10 mouse cellular contexts compared by ENCODE assay signal in the genomic region with DNA sequence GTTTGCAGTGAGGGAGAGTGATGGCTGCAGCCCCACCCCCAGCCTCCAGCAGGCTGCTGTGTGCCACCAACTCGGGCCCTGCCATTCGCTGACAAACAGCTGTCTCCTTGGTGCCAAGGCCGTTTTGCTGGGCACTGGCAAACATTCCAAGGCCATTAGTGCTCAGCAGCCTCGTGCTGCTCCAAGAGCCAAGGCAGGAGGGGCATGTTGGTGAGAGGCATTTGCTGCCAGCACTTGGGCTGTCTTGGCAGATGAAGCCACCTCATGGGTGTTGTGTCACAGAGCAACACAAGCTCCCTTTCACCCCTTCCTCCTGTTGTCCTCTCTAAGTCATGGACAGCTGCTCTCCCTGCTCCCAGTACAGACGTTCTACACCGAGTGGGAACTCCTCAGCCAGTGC. TPM values are rescaled to one million over a fixed set of nuclear protein-coding genes. Genes with fewer than 3 reads are reported as not detected.
DNase-seq lines count a peak whose midpoint lies in the region; ATAC-seq and TF ChIP-seq lines count a peak whose summit lies in the region.
"Had no signal": no experiment of that assay in that cellular context is flagged by ENCODE, and none has a peak within 500 bp of the region (broad histone marks: within the 10 kb centered on the region; RNA-seq: fewer than 3 reads in every experiment).

No protein-coding gene starts in this region.

- 59% methylated on average over 6 of the region's 6 CpGs for WGBS in hindbrain, embryonic 15.5 days
- WGBS in hindbrain, embryonic 12.5 days: 81% methylated on average over 6 of the region's 6 CpGs
- WGBS in hindbrain, embryonic 16.5 days: 51% methylated on average over 6 of the region's 6 CpGs
- 71% methylated on average over 6 of the region's 6 CpGs for WGBS in liver, embryonic 11.5 days

- ATAC-seq in hindbrain, embryonic 15.5 days (ENCODE audit: low FRiP score, low read depth): peak; percentile 64
- no peak for ATAC-seq in hindbrain, embryonic 12.5 days (ENCODE audit: low FRiP score)
- ATAC-seq in Patski: peak; percentile 21
- peak; percentile 72 for ATAC-seq in hindbrain, embryonic 16.5 days
- ATAC-seq in liver, embryonic 11.5 days (replicated peaks; ENCODE audit: low FRiP score): no peak

- no peak overlapping the region for H3K4me2 ChIP-seq in hindbrain, embryonic 15.5 days
- H3K4me2 ChIP-seq in hindbrain, embryonic 12.5 days (replicated peaks): no peak overlapping the region
- H3K4me2 ChIP-seq in hindbrain, embryonic 16.5 days (ENCODE audit: low read length): no peak overlapping the region
- H3K4me2 ChIP-seq in liver, embryonic 11.5 days: no peak overlapping the region
- H3K4me2 ChIP-seq: embryonic facial prominence, embryonic 12.5 days; midbrain, embryonic 12.5 days had no signal

- H3K9ac ChIP-seq in hindbrain, embryonic 15.5 days: no peak overlapping the region
- H3K9ac ChIP-seq in hindbrain, embryonic 12.5 days: no peak overlapping the region
- H3K9ac ChIP-seq in hindbrain, embryonic 16.5 days (ENCODE audit: low read depth, low read length): no peak overlapping the region
- no peak overlapping the region for H3K9ac ChIP-seq in liver, embryonic 11.5 days (ENCODE audit: low read depth, low read length)
- H3K9ac ChIP-seq: embryonic facial prominence, embryonic 12.5 days; midbrain, embryonic 12.5 days had no signal

- no peaks in the 10 kb centered on the region for H3K9me3 ChIP-seq in hindbrain, embryonic 15.5 days
- no peaks in the 10 kb centered on the region for H3K9me3 ChIP-seq in hindbrain, embryonic 12.5 days (replicated peaks)
- H3K9me3 ChIP-seq in hindbrain, embryonic 16.5 days (ENCODE audit: control insufficient read depth, low read length): no peaks in the 10 kb centered on the region
- no peaks in the 10 kb centered on the region for H3K9me3 ChIP-seq in liver, embryonic 11.5 days (ENCODE audit: control insufficient read depth, low read length)
- H3K9me3 ChIP-seq: embryonic facial prominence, embryonic 12.5 days; midbrain, embryonic 12.5 days had no signal

- TF ChIP-seq CTCF in Patski (IDR thresholded peaks at IDR 0.05): no peak

- peaks cover 24% of the 10 kb centered on the region for H3K4me1 ChIP-seq in hindbrain, embryonic 15.5 days (replicated peaks)
- no peaks in the 10 kb centered on the region for H3K4me1 ChIP-seq in hindbrain, embryonic 12.5 days
- H3K4me1 ChIP-seq in hindbrain, embryonic 16.5 days (ENCODE audit: control insufficient read depth, insufficient read depth, low read depth, low read length): peaks cover 10% of the 10 kb centered on the region
- H3K4me1 ChIP-seq in liver, embryonic 11.5 days (replicated peaks; ENCODE audit: control insufficient read depth, insufficient read depth, low read length): no peaks in the 10 kb centered on the region
- H3K4me1 ChIP-seq: embryonic facial prominence, embryonic 12.5 days; midbrain, embryonic 12.5 days had no signal

- POLR2A ChIA-PET in Patski (lab: Charles Lee): no interaction called here

- in situ Hi-C loops in Patski (cut with MboI; ENCODE audit: low pct_unique_long_range_greater_than_20kb): no loop called here

- CTCF ChIA-PET in Patski (lab: Charles Lee): interaction anchor here (1.5 kb wide), 1 partner anchor 32 kb away, joined by 3 read pairs; no protein-coding TSS in a partner anchor

- no peak for DNase-seq in Patski (ENCODE audit: low read depth, low spot score)
- DNase-seq in cerebellum, adult 9-11 months: peak; percentile 51
- peak; percentile 97 for DNase-seq in skeletal muscle tissue, adult 2 months (ENCODE audit: low read depth, low spot score)
- no peak for DNase-seq in liver, embryonic 11.5 days (ENCODE audit: low spot score)
- DNase-seq in spleen, adult 18-20 months: no peak

- no peak overlapping the region for H3K4me3 ChIP-seq in hindbrain, embryonic 15.5 days
- H3K4me3 ChIP-seq in hindbrain, embryonic 12.5 days: no peak overlapping the region
- no peak overlapping the region for H3K4me3 ChIP-seq in hindbrain, embryonic 16.5 days (ENCODE audit: low read length)
- H3K4me3 ChIP-seq in liver, embryonic 11.5 days (ENCODE audit: low read depth, low read length): no peak overlapping the region
- H3K4me3 ChIP-seq: embryonic facial prominence, embryonic 12.5 days; midbrain, embryonic 12.5 days had no signal

- H3K27ac ChIP-seq in hindbrain, embryonic 15.5 days (replicated peaks): peak overlapping the region; percentile 31
- no peak overlapping the region for H3K27ac ChIP-seq in hindbrain, embryonic 12.5 days
- H3K27ac ChIP-seq in hindbrain, embryonic 16.5 days (ENCODE audit: low read depth, low read length): no peak overlapping the region
- H3K27ac ChIP-seq in liver, embryonic 11.5 days (ENCODE audit: low read depth, low read length): no peak overlapping the region
- H3K27ac ChIP-seq: embryonic facial prominence, embryonic 12.5 days; midbrain, embryonic 12.5 days had no signal

- H3K36me3 ChIP-seq in hindbrain, embryonic 15.5 days: no peaks in the 10 kb centered on the region
- H3K36me3 ChIP-seq in hindbrain, embryonic 12.5 days: peaks cover 22% of the 10 kb centered on the region
- H3K36me3 ChIP-seq in hindbrain, embryonic 16.5 days (ENCODE audit: control insufficient read depth, insufficient read depth, low read length): peaks cover 5% of the 10 kb centered on the region; the same call in 1 of the 2 replicates
- peaks cover 5% of the 10 kb centered on the region; the same call in 1 of the 2 replicates for H3K36me3 ChIP-seq in liver, embryonic 11.5 days (ENCODE audit: control insufficient read depth, insufficient read depth, low read length)

- H3K27me3 ChIP-seq in hindbrain, embryonic 15.5 days: no peaks in the 10 kb centered on the region
- no peaks in the 10 kb centered on the region for H3K27me3 ChIP-seq in hindbrain, embryonic 12.5 days
- no peaks in the 10 kb centered on the region for H3K27me3 ChIP-seq in Patski
- no peaks in the 10 kb centered on the region for H3K27me3 ChIP-seq in hindbrain, embryonic 16.5 days (replicated peaks; ENCODE audit: control insufficient read depth, insufficient read depth, low read length)
- H3K27me3 ChIP-seq in liver, embryonic 11.5 days (replicated peaks; ENCODE audit: control insufficient read depth, insufficient read depth, low read length): no peaks in the 10 kb centered on the region
- H3K27me3 ChIP-seq: embryonic facial prominence, embryonic 12.5 days; midbrain, embryonic 12.5 days had no signal

RNA-seq across cellular contexts. Expression of gene Vstm2l, which starts 41.2 kb away (rescaled TPM):
- polyA plus RNA-seq in hindbrain, embryonic 15.5 days (2015; fragmentation: Nextera tagmentation; extraction: Ambion mirVana): 32.5 and 40.0 TPM in 2 replicates
- polyA plus RNA-seq in hindbrain, embryonic 12.5 days (2016; fragmentation: Nextera tagmentation; extraction: Ambion mirVana): 13.7 and 15.3 TPM in 2 replicates
- polyA plus RNA-seq in Patski (2021): not detected
- polyA plus RNA-seq in hindbrain, embryonic 16.5 days (2015; fragmentation: Nextera tagmentation; extraction: Ambion mirVana): 9.5 and 20.7 TPM in 2 replicates
- polyA plus RNA-seq in liver, embryonic 11.5 days (2014; fragmentation: Nextera tagmentation; extraction: Ambion mirVana): 0.52 and 0.70 TPM in 2 replicates

Comparison
In these comparisons a context has a peak if more than half of its experiments do, and no peak if none do; other contexts are left out.
1. ATAC-seq: peak in hindbrain, embryonic 15.5 days (single experiment), Patski (single experiment) and hindbrain, embryonic 16.5 days (single experiment); none in hindbrain, embryonic 12.5 days (single experiment) and liver, embryonic 11.5 days (single experiment).
2. DNase-seq: peak in cerebellum, adult 9-11 months (single experiment) and skeletal muscle tissue, adult 2 months (single experiment); none in Patski (single experiment), liver, embryonic 11.5 days (single experiment) and spleen, adult 18-20 months (0 of 2).